Mouse (Mus musculus): ENCODE measurements at regions not wholly inside any gene's neighbourhood (a gene's known extent, or its start where the extent isn't known, plus 50 kb on each side); places are given as distances from the start of the nearest gene placed in this dataset.
A peak's percentile ranks its signal among the peaks of the same experiment; 100 is the strongest.

DNA sequence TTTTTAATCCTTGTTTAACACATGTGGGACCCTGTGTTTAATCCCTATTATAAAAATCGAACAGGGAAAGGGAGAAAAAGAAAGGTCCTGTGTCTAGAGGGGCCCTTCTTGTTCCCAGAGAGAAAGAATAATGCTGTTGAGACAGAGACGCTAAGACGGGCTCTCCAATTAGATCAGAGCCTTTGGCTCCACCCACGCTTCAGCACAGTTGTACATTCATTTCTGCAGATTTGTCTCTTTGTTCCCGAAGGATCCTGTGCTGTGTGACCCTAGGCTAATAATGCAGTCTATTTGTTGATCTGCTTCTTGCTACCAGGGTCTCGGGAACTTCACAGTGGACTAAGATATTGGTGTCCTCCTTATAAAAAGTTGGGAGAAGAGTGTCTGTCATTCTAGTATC is 92.0 kb downstream of the Cdc5l start:
- no peak for DNase-seq (ENCODE audit: low read depth)

DNA sequence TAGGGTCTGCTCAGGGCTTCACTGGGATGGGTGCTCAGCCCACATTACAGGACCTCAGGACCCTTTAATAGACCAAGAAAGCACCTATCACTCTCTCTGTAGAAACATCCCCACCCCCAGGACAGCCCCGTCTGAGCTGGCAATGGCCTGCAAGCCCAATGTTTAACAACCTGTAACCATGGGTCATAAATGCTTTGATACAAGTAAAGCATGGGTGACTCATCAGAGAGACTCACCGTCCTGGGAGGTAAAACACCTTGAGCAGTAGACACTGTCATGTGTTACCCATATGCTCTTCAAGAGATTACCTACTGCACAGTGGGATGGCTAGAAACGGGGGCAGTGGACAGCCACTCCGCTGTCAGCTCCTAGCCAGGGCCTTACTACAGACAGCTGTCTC is 92.7 kb downstream of the Cdc5l start:
- no peak for DNase-seq (ENCODE audit: low read depth)

- no peak for DNase-seq (ENCODE audit: low read depth)
Observed at GRCm38 (mm10) chr17:45339226-45339625, 94.3 kb downstream of the Cdc5l start.

GRCm38 (mm10) chr17:45338086-45338485 is 95.5 kb downstream of the Cdc5l start:
- DNase-seq (ENCODE audit: low read depth): peak; percentile 51

GRCm38 (mm10) chr17:45335586-45336151 is 97.9 kb downstream of the Cdc5l start:
- DNase-seq (ENCODE audit: low read depth): no peak

DNA sequence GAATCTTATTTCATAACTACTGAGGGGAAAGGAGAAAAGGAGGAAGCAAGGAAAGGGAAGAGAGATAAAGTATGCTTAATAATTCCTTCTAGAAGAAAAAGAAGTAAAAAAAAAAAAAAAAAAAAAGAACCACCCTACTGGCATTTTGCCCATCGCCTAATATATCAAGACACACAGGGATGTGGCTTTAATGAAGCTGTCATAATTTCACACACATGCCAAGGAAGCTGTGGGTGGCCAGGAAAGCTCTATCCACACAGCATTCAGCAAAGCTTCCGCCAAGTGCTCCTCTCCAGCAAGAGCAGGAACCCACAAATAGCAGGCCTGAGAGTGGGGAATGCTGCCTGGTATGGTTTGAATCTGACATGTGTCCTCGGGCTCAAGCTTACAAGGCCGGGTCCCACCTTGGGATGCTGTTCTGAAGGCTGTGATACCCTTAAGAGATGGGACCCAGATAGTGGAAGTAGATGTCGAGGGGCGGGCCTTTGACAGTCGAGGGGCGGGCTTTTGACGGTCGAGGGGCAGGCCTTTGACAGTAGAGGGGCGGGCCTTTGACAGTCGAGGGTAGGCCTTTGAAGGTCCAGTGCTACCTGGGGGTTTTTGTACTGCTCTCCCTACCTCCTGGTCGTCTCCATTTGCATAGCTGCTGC is 98.7 kb downstream of the Cdc5l start:
- DNase-seq (ENCODE audit: low read depth): peak; percentile 22

DNA sequence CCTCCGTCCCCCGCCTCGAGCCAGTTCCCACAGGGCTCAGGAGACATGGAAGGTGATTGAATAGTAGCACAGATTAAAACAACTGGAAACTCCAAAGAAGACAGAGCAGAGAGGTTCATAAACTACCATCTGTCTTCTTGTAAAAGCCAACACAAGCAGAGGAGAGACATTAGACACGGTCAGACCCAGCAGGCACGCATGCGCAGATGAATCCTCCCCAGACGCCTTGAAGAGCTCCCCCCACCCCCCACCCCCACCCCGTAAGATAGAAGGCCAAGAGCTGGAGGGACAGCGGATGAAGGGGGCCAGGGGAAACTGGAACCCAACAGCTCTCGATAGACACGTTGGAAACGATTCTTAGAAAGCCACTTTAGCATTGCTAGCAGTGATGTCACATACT is 101.2 kb downstream of the Cdc5l start:
- no peak for DNase-seq (ENCODE audit: low read depth)

DNA sequence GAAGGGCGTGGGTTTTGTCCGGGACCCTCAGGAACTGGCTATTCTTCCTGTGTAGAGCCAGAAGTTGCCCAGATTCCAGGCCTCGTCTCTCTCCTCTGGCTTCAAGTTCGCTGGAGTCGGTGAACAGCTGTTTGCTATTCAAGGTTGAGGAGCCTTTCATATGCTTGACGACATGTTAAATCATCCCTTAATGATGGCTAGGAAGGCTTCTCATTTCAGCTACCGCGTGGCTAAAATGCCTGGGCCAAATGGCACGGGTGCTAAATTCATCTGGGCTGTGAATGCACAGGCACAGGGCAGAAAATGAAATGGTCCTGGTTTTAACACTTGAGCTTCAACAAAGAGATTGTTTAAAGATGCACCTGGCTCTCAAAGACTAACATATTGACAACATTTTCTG is 104.3 kb downstream of the Cdc5l start:
- DNase-seq (ENCODE audit: low read depth): no peak

GRCm38 (mm10) chr17:45326726-45327125 is 106.8 kb downstream of the Cdc5l start:
- no peak for DNase-seq (ENCODE audit: low read depth)

DNA sequence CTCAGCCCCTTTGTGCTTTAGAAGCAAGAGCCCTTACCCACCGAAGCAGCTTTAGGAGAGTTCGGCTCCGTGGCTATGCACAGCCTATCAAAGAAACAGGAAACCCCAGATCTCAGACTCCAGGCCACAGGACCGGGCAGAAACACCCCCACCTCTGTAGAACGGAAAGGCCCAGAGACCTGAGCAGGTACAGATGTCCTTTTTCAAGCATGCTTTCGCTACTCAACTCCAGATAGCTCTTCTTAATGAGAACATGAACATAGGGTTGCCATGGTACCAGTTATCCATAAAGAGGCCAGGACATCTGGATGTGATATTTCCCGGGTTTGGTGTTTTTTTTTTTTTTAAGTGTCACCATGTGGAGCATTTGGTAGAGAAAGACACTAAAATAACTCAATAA is 107.4 kb downstream of the Cdc5l start:
- DNase-seq (ENCODE audit: low read depth): no peak

GRCm38 (mm10) chr17:45322842-45323241 is 110.7 kb downstream of the Cdc5l start:
- DNase-seq (ENCODE audit: low read depth): peak; percentile 22

DNA sequence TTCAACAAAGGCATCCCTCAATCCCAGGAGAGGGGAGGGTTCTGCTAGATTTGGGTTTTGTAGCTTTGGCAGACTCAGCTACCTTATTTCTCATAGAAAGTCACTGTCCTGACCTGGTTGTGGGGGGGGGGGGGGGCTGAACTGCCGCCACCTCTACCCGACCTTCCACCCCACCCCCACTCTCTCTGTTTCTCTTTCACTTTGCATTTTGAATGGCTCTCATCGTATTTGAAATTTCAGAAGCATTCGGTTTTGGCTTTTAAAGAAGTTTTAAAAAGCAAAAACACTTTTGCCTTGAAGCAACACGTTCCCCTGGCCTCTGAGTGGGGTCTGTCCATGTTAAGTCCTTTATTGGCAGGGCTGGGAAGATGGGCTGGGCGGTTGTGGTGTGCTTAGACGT is 113.5 kb downstream of the Cdc5l start:
- DNase-seq (ENCODE audit: low read depth): no peak

- DNase-seq (ENCODE audit: low read depth): no peak
Observed at GRCm38 (mm10) chr17:45318211-45319076, 115.1 kb downstream of the Cdc5l start.

GRCm38 (mm10) chr17:45312510-45313266 is 120.8 kb downstream of the Cdc5l start:
- DNase-seq (ENCODE audit: low read depth): no peak

- peak; percentile 7 for DNase-seq (ENCODE audit: low read depth)
Observed at GRCm38 (mm10) chr17:45306506-45306905, 127.0 kb downstream of the Cdc5l start.

DNA sequence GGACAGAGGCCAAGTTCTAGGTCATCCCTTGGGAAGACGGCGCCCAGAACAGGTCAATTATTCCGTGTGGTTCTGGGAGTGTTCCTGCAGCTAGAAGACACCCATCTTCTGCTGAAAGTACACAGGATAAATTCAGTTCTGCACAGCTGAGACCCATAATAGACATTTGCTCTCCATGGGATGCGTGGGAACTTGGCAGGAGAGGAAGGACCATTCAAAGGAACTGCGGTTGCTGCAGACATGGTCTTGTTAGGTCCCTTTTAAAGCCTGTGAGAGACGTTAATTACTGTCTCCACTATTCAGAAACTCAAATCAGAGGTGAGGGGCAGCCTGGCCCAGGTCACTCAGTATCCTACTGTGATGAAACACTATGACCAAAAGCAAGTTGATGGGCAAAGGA is 130.4 kb downstream of the Cdc5l start:
- DNase-seq (ENCODE audit: low read depth): no peak

- DNase-seq (ENCODE audit: low read depth): no peak
Observed at GRCm38 (mm10) chr17:45298355-45298754, 135.2 kb downstream of the Cdc5l start.

DNA sequence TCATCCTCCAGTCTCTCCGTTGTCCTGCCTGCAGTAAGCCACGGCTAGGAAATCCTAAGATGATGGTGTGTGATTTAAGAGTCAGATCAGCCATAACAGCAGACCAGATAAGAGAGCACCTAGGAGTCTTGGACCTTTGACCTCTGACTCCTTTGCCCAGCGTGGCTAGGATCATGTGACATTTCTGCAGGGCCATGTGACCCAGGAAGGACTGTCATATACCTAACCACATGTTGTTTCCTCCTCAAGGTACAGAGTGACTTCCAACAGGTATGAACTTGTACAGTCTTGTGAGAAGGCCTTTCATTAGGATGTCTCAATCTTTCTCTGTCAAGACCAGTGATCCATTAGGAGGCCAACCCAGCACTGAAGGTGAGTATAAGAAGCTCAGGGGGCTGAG is 135.7 kb downstream of the Cdc5l start:
- DNase-seq (ENCODE audit: low read depth): no peak

DNA sequence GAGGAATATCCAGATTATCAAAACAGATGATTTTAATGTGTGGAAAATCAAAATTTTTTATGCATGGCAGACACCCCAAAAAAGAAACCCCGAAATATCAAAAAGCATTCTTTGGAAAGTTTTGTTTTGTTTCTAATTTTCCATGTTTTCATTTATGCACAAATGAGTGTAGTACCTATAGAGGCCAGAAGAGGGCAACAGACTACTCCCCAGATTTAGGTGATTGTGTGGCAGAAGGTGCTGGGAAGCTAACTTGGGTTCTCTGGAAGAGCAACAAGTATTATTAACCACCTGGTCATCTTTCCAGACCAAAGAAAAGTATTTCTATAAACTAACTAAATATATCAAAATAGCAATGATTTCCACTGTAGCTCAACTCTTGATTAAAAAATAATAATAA is 137.2 kb downstream of the Cdc5l start:
- DNase-seq (ENCODE audit: low read depth): peak; percentile 20

- DNase-seq (ENCODE audit: low read depth): no peak
Observed at GRCm38 (mm10) chr17:45294886-45295285, 138.7 kb downstream of the Cdc5l start.

DNA sequence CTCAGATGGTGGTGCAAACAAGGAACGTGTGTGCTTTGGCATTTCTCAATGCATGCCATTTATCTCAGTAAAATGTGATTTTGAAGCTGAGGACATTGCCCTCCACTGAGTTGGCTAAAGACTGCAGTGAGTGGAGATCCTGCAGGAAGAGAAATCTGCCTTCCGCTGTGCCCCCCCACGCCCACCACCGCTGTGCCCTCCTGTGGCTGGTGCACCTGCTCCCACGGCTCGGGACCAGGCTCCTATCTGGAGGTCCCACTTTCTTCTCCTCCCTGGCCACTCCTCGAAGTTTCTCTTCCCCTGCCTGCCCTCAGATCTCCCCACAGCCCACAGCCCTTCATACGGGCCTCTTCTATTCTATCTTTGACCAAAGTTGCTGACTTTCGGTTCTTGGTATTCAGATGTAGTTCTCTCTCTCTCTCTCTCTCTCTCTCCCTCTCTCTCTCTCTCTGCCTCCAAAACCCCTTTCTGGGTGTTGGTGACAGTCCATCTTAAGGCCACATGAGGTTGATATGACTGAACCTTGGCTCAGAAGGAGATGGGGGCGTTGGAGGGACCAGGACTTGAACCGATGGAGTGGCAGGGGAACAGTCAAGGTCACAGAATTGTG is 139.2 kb downstream of the Cdc5l start:
- DNase-seq (ENCODE audit: low read depth): no peak

DNA sequence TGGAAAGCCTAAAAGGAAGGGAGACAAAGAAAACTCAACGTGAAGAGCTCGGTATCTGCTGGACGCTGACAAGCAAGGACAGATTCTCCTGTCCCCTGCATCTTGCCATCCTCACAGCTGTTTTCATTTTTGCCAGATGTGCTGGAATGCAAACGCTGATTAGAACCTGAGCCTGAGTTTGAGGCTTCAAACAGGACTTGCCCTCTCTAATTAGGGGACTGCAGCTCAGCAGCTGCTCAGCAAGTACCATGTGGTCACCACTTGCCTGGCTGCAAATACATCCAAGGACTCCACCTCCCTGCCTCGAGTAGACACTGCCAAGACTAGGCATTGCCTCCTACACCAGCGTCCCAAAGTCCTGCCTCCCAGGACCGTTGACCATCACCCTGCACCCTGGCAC is 140.7 kb downstream of the Cdc5l start:
- DNase-seq (ENCODE audit: low read depth): no peak
